In genomic region chr7:119019537-119019936, GRCm38 (mm10) we compare ENCODE assay signal across 7 mouse cellular contexts. TPM values are rescaled to one million over a fixed set of nuclear protein-coding genes. Genes with fewer than 3 reads are reported as not detected.
DNase-seq lines count a peak whose midpoint lies in the region; ATAC-seq lines count a peak whose summit lies in the region.

No protein-coding gene starts in this region.

- H3K4me3 ChIP-seq in kidney, embryonic 16.5 days (ENCODE audit: low read length) = no peak overlapping the region
- H3K4me3 ChIP-seq in stomach, embryonic 15.5 days (replicated peaks) = no peak overlapping the region

- WGBS in kidney, embryonic 16.5 days = 18% methylated on average over 4 of the region's 4 CpGs
- WGBS in stomach, embryonic 15.5 days = 13% methylated on average over 4 of the region's 4 CpGs

- no peaks in the 10 kb centered on the region for H3K4me1 ChIP-seq in kidney, embryonic 16.5 days (ENCODE audit: insufficient read depth, low read length)
- H3K4me1 ChIP-seq in stomach, embryonic 15.5 days = 0 out of 2 replicates have a peak, but pooled peaks cover 4% of the 10 kb centered on the region

- DNase-seq in urinary bladder, postnatal 14 days (ENCODE audit: low spot score) = peak; percentile 30
- DNase-seq in urinary bladder, adult 2 months (ENCODE audit: low spot score) = no peak
- peak; percentile 38 for DNase-seq in cerebellum, adult 11-12 months
- DNase-seq in forelimb bud, embryonic 11.5 days (ENCODE audit: low read depth, low spot score) = peak; percentile 69

- no peak overlapping the region for H3K4me2 ChIP-seq in kidney, embryonic 16.5 days (replicated peaks; ENCODE audit: low read depth, low read length)
- no peak overlapping the region for H3K4me2 ChIP-seq in stomach, embryonic 15.5 days

- peak; percentile 32; the same call in 1 of the 2 replicates for ATAC-seq in kidney, embryonic 16.5 days (ENCODE audit: low FRiP score, low TSS enrichment)
- peak; percentile 62 for ATAC-seq in megakaryocyte progenitor cell, adult 5-6 weeks (replicated peaks; ENCODE audit: poor library complexity)
- peak; percentile 66; the same call in 1 of the 2 replicates for ATAC-seq in stomach, embryonic 15.5 days (ENCODE audit: insufficient read depth, low FRiP score, low read depth)

- no peak overlapping the region; the same call in 1 of the 2 replicates for H3K9ac ChIP-seq in kidney, embryonic 16.5 days (replicated peaks; ENCODE audit: low read length)
- H3K9ac ChIP-seq in stomach, embryonic 15.5 days = no peak overlapping the region

- H3K9me3 ChIP-seq in kidney, embryonic 16.5 days (ENCODE audit: low read length) = no peaks in the 10 kb centered on the region
- no peaks in the 10 kb centered on the region for H3K9me3 ChIP-seq in stomach, embryonic 15.5 days

- no peaks in the 10 kb centered on the region for H3K36me3 ChIP-seq in kidney, embryonic 16.5 days (ENCODE audit: insufficient read depth, low read length)
- H3K36me3 ChIP-seq in stomach, embryonic 15.5 days = no peaks in the 10 kb centered on the region

- H3K27ac ChIP-seq in kidney, embryonic 16.5 days (ENCODE audit: low read length) = no peak overlapping the region
- H3K27ac ChIP-seq in stomach, embryonic 15.5 days = no peak overlapping the region

- H3K27me3 ChIP-seq in kidney, embryonic 16.5 days (ENCODE audit: insufficient read depth, low read length) = no peaks in the 10 kb centered on the region
- no peaks in the 10 kb centered on the region for H3K27me3 ChIP-seq in stomach, embryonic 15.5 days (replicated peaks)

RNA-seq across cellular contexts. Expression of gene Gprc5b, which starts 24.5 kb away (rescaled TPM):
- 20.9 and 23.1 TPM in 2 replicates for polyA plus RNA-seq in urinary bladder, adult 2 months (2012; rRNA removed)
- 5.4 and 7.0 TPM in 2 replicates for polyA plus RNA-seq in kidney, embryonic 16.5 days (2015; fragmentation: Nextera tagmentation; extraction: Ambion mirVana)
- 0.71 and 3.3 TPM in 2 replicates for total RNA-seq in megakaryocyte progenitor cell, adult 5-6 weeks (2015)
- 0.47 and 1.2 TPM in 2 replicates for total RNA-seq in megakaryocyte progenitor cell, adult 5-6 weeks (2017)
- polyA plus RNA-seq in stomach, embryonic 15.5 days (2015; fragmentation: Nextera tagmentation; extraction: Ambion mirVana) = 3.0 and 4.7 TPM in 2 replicates
